8 mouse cellular contexts compared by ENCODE assay signal in genomic region chr13:36695516-36696201, GRCm38 (mm10). TPM values are rescaled to one million over a fixed set of nuclear protein-coding genes. Genes with fewer than 3 reads are reported as not detected.
DNase-seq lines count a peak whose midpoint lies in the region; ATAC-seq and TF ChIP-seq lines count a peak whose summit lies in the region.

No protein-coding gene starts in this region.

- no peak overlapping the region for H3K4me2 ChIP-seq in kidney, embryonic 15.5 days
- H3K4me2 ChIP-seq in heart, embryonic 14.5 days (ENCODE audit: low read length), result peak overlapping the region; percentile 42

- H3K36me3 ChIP-seq in kidney, adult 2 months (ENCODE audit: control insufficient read depth, insufficient read depth, low read length), result no peaks in the 10 kb centered on the region
- H3K36me3 ChIP-seq in kidney, embryonic 15.5 days, result no peaks in the 10 kb centered on the region
- H3K36me3 ChIP-seq in heart, embryonic 14.5 days (ENCODE audit: control insufficient read depth, insufficient read depth, low read length), result no peaks in the 10 kb centered on the region

- 47% methylated on average over 7 of the region's 7 CpGs for WGBS in kidney, adult 2 months
- 59% methylated on average over 7 of the region's 7 CpGs for WGBS in kidney, embryonic 15.5 days
- WGBS in heart, embryonic 14.5 days, result 39% methylated on average over 7 of the region's 7 CpGs

- H3K4me1 ChIP-seq in kidney, adult 2 months (ENCODE audit: control insufficient read depth, insufficient read depth, low read length), result no peaks in the 10 kb centered on the region
- no peaks in the 10 kb centered on the region for H3K4me1 ChIP-seq in kidney, embryonic 15.5 days
- peaks cover 4 to 8% of the 10 kb centered on the region in 2 experiments; a peak in 3 of 4 replicates for H3K4me1 ChIP-seq in heart, embryonic 14.5 days (ENCODE audit: control insufficient read depth in 2 of 2, insufficient read depth in 2 of 2, low read length in 2 of 2)

- no peak overlapping the region for H3K9ac ChIP-seq in kidney, embryonic 15.5 days
- H3K9ac ChIP-seq in heart, embryonic 14.5 days (ENCODE audit: low read length), result no peak overlapping the region

- peak; percentile 43 for DNase-seq in kidney, adult 2 months
- DNase-seq in brain, adult 2 months (ENCODE audit: low read depth, low spot score), result peak; percentile 93
- DNase-seq in lung, postnatal 25 days (ENCODE audit: low spot score), result peak; percentile 6
- no peak for DNase-seq in spleen, postnatal 36 days (ENCODE audit: low spot score in 2 of 2)
- no peak for DNase-seq in B cell, adult 2 months
- DNase-seq in urinary bladder, postnatal 25 days (ENCODE audit: low spot score), result no peak

- TF ChIP-seq CTCF in kidney, adult 2 months (conservative IDR thresholded peaks at IDR 0.05; ENCODE audit: insufficient read depth, insufficient read length, low read depth, low read length), result no peak

- no peaks in the 10 kb centered on the region for H3K27me3 ChIP-seq in kidney, adult 2 months (replicated peaks; ENCODE audit: control insufficient read depth, insufficient read depth, low read length)
- H3K27me3 ChIP-seq in kidney, embryonic 15.5 days, result no peaks in the 10 kb centered on the region
- H3K27me3 ChIP-seq in heart, embryonic 14.5 days (ENCODE audit: control insufficient read depth, insufficient read depth, low read length), result no peaks in the 10 kb centered on the region

- no peak overlapping the region for H3K27ac ChIP-seq in kidney, adult 2 months (ENCODE audit: insufficient read depth, low read depth, low read length)
- no peak overlapping the region for H3K27ac ChIP-seq in kidney, embryonic 15.5 days
- no peak overlapping the region for H3K27ac ChIP-seq in heart, embryonic 14.5 days (replicated peaks in 1 of 2; ENCODE audit: control insufficient read depth in 1 of 2, insufficient read depth in 1 of 2, low read depth in 2 of 2, low read length in 2 of 2)

- H3K4me3 ChIP-seq in kidney, adult 2 months (ENCODE audit: insufficient read depth, low read depth, low read length), result no peak overlapping the region
- no peak overlapping the region for H3K4me3 ChIP-seq in kidney, embryonic 15.5 days (replicated peaks)
- H3K4me3 ChIP-seq in heart, embryonic 14.5 days (ENCODE audit: control insufficient read depth in 1 of 2, insufficient read depth in 1 of 2, low read depth in 1 of 2, low read length in 2 of 2), result no peak overlapping the region

- no peaks in the 10 kb centered on the region for H3K9me3 ChIP-seq in kidney, embryonic 15.5 days (replicated peaks)
- H3K9me3 ChIP-seq in heart, embryonic 14.5 days (ENCODE audit: control insufficient read depth, low read length), result no peaks in the 10 kb centered on the region

- no peak for ATAC-seq in kidney, embryonic 15.5 days (replicated peaks; ENCODE audit: low FRiP score)
- ATAC-seq in heart, embryonic 14.5 days (ENCODE audit: insufficient number of reproducible peaks, insufficient read depth, low FRiP score, low read depth), result no peak

- TF ChIP-seq POLR2A in kidney, adult 2 months (IDR thresholded peaks at IDR 0.05; ENCODE audit: low read depth, low read length), result no peak

RNA-seq across cellular contexts. Expression of gene Nrn1, which starts 39.3 kb away (rescaled TPM):
- 0.34 and 0.48 TPM in 2 replicates for polyA plus RNA-seq in kidney, adult 2 months (2012; rRNA removed)
- 1.9 and 2.1 TPM in 2 replicates for polyA plus RNA-seq in kidney, embryonic 15.5 days (2015; fragmentation: Nextera tagmentation; extraction: Ambion mirVana)
- polyA plus RNA-seq in heart, embryonic 14.5 days (2014; fragmentation: Nextera tagmentation; extraction: Ambion mirVana), result 2.1 and 2.5 TPM in 2 replicates

Comparison
In these comparisons a context has a peak if more than half of its experiments do, and no peak if none do; other contexts are left out.
1. DNase-seq: peak in kidney, adult 2 months (single experiment), brain, adult 2 months (single experiment) and lung, postnatal 25 days (single experiment); none in spleen, postnatal 36 days (0 of 2), B cell, adult 2 months (0 of 2) and urinary bladder, postnatal 25 days (single experiment).